Mouse (Mus musculus) C3H10T1/2 (cell line): ENCODE results near the gene Sstr2. TPM values are rescaled to one million over a fixed set of nuclear protein-coding genes. Genes with fewer than 3 reads are reported as not detected.

Experiments
- polyA plus RNA-seq, 2 experiments: library from polyadenylated mRNA; unstranded; fragments of >200 nt; fragmentation: generic; extraction: Trizol; gene quantifications; one replicate each; pipeline ENCODE4 v1.2.1; 2012; ENCODE audit warnings: missing spikeins in 2 of 2

The Sstr2 gene
- polyA plus RNA-seq: under 1 TPM in 1 of 2 experiments, not detected in 1; 0.13 TPM

GRCm38 (mm10) chr11:113618672-113619419 is at the start of gene Sstr2:
Gene Sstr2 (plus strand): TSS chr11:113619342.

GRCm38 (mm10) chr11:113648690-113649352 is 29.7 kb downstream of the Sstr2 start, which contains the start of gene Cog1:
Gene Cog1 (plus strand): TSS chr11:113649169.

GRCm38 (mm10) chr11:113649353-113650210 is 30.4 kb downstream of the Sstr2 start, which contains the start of gene Slc39a11:
Gene Slc39a11 (minus strand): TSS chr11:113650079.

Other genes starting within 250 kb of the Sstr2 start
- gene Cog1, start 29.8 kb downstream of the Sstr2 start, polyA plus RNA-seq: 10 to 100 TPM; 39.5 to 50.7 TPM
- gene Slc39a11, start 30.7 kb downstream of the Sstr2 start, polyA plus RNA-seq: 10 to 100 TPM in 1 of 2 experiments, 1 to 10 TPM in 1; 9.3 to 18.8 TPM
- 10 to 100 TPM; 42.0 to 46.5 TPM for gene Fam104a, start 64.8 kb downstream of the Sstr2 start, polyA plus RNA-seq
- 10 to 100 TPM in 1 of 2 experiments, 1 to 10 TPM in 1; 8.5 to 21.0 TPM for gene D11Wsu47e, start 65.1 kb downstream of the Sstr2 start, polyA plus RNA-seq
- not detected for gene Cpsf4l, start 90.7 kb downstream of the Sstr2 start, polyA plus RNA-seq
- gene Cdc42ep4, start 132.5 kb downstream of the Sstr2 start, polyA plus RNA-seq: 10 to 100 TPM; 19.6 to 52.5 TPM